Mouse (Mus musculus) kidney, adult 18-20 months (tissue): Measurements from ENCODE around the gene Aco1.

Source experiments
- DNase-seq: peaks from one replicate; pipeline ENCODE4 v3.0.0; 2021

Gene Aco1

DNA sequence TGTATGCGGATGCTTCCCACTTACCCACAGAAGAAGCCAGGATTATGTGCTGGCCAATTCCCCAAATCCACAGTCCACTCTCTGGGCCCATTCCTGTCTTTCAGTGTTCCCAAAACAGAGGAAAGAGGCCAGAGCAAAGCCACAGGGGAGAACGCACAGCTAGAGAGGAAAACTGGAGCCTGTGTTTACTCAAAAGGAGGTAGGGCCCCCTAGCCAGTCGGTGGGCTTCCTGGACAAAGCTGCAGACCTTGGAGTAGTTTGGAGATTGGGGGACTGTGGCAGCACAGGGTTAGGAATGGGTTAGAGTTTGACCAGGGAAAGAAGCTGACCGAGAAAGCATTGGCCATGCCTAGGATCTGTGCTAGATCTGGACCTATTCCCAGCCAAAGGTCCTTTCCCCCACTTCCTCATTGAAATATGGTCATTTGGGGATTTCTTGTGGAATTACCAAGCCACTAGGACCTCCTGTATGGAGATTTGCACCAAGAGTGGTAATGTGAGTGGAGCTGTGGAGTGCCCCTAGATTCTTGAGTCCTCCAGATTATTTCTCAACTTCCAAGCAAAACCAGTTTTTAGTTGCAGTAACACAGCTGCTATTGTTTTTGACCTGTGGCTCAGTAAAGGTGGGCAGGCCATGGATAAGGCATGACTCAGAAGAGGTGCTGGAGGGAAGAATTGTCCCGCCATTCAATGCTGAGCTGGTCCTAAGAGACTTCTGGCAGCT lies 14.8 kb downstream of the Aco1 start:
- DNase-seq = peak; percentile 8

- DNase-seq = no peak
Observed at GRCm38 (mm10) chr4:40158224-40158540, 15.3 kb downstream of the Aco1 start.

- DNase-seq = no peak
Observed at GRCm38 (mm10) chr4:40160591-40161434, 17.9 kb downstream of the Aco1 start.

GRCm38 (mm10) chr4:40163646-40164045 lies 20.8 kb downstream of the Aco1 start:
- no peak for DNase-seq

GRCm38 (mm10) chr4:40171477-40171876 lies 28.6 kb downstream of the Aco1 start:
- no peak for DNase-seq

DNA sequence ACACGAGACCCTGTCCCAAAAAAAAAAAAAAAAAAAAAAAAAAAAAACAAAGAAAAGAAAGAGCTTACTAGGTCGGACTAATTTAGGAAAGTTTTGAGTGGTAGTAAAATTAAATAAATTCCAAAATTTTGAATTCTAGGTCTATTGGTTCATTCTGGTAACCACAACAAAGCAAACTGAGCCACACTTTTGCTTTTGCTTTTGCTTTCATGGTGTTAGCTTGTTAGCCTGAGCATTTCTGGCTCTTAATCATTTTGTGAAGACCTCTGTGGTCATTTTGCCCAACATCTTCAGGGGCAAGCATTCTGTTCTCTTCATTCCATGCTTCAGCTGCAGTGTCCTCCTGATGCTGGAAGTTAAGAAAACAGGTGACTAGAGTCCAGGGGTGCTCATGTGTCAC lies 29.5 kb downstream of the Aco1 start:
- DNase-seq = no peak

DNA sequence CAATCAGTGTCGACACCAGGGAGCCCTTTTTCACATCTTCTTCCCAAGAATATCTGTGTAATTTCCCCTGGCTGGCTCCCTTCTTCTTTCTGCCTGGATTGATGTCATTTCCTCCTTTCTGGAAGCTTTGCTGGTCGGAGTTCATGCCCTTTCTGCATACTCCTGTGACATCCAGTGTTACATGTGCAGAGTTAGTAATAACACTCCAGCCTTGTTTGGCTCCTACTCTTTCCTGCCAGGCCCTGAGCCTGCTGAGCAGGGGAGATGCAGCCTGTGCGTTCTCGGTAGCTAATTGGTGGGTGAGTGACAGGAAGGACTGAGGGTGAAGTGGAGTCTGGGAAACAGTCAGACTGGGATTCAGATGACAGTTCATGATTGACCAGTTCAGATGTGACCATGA lies 31.4 kb downstream of the Aco1 start:
- DNase-seq = no peak

DNA sequence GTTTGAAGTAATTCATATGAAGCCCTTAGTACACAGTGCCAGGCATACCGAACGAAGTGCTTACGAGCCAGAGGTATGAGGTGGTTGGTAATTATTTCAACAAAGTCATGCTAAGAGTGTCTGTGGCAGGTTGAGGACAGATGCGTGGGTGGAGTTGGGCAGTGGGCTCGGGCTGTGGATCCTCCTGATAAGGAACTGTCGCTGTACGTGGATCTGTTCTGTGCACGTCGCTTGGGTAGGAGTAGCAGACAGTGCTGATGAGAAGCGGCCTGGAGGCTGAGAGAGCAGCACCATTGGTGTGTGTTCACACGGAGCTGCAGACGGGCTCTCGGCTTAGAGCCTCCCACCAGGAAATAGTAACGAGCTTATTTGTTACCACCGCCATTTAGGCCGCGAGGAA lies 35.7 kb downstream of the Aco1 start:
- no peak for DNase-seq

DNA sequence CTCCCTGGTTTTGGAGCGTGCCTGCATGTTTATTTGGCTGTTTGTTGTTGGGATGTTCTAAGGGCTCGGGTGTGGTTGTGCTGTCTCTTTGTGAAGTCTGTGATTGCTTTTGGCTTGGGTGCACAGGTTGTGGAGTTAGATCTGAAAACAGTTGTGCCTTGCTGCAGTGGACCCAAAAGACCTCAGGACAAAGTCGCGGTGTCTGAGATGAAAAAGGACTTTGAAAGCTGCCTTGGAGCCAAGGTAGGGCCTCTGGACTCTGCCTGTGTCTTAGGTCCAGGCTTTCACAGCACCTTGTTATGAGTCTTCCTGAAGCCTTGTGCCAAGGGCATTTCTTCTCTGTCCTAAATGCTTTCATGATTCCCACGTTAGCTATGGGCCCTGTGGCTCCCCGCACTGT lies 37.2 kb downstream of the Aco1 start:
- peak; percentile 55 for DNase-seq

DNA sequence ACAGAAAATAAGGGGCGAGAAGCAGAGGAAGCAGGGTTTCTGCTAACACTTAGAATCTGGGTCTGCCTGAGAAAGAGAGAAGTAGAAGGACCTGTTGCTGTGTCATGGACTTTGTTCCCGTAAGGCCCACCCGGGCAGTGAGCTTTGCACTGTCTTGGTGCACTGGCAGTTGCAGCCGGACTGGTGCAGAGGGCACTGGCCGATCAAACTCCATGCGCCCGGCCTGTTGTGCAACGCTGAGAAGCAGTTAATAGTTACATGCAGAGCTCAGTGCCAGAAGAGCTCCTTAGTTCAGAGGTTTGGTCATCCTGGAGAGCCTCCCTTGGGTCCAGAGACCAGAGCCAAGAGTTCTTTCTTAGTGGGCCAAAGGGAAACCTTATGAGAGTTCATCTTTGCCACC lies 38.8 kb downstream of the Aco1 start:
- peak; percentile 86 for DNase-seq

DNA sequence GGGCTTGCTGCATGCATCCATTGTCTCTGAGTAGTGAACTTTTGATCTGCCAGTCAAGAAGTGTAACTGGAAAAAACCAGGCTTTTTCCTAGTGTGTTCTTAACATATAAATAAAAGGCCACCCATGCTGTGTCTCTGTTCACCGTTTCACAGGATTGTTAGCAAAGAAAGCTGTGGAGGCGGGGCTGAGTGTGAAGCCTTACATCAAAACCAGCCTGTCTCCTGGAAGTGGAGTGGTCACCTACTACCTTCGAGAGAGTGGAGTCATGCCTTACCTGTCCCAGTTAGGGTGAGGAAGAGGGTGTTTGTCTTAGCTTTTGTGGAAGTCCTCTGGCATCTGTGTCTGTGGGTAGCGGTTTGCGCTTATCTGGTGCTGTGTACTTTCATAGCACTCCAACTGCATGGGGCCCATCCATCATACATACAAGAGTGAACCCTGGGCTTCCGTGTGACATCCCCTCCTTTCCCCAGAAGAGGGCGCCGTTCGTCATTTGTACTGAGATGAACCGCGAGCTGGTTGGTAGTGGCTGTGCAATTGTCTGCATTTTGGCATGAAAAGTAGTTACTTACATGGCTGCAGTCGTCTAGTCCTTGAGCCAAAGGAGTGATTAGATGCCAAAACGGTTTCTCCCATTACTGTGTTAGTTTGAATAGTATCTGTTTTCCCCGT lies 39.9 kb downstream of the Aco1 start:
- peak; percentile 79 for DNase-seq

GRCm38 (mm10) chr4:40183781-40184180 lies 40.9 kb downstream of the Aco1 start:
- DNase-seq = no peak

DNA sequence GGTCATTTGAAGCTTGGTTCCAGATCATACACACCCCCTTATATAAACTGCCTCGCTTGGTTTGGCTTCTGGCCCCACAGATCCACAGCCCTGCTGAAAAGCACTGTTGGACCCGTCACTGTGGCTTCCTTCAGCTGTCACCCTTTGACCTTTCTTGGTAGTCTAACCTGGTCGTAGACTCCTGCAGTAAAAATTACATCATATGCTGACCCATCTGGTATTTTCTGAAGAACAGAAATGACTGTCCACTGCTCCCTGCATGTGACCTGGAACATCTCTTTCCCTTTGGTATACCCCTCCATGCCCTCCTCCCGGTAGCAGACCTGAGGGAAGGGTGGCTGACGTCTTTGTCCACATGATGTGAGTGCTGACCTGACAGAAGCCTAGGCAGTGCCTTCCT lies 41.6 kb downstream of the Aco1 start:
- DNase-seq = no peak

DNA sequence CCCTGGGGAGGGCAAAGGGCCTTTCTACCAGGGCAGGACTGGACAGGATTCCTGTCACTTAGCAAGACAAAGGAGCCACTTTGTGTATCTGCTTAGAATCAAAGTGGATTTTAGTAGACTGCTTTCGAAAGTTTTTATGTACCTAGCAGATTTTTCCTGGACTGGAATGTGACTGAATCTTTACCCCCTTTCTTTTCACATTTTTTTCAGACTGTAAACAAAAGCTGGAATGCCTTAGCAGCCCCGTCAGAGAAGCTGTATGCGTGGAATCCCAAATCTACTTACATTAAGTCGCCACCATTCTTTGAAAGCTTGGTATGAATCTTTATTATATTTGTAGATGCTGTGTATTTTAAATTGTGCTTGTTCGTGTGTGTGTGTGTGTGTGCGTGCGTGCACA lies 45.1 kb downstream of the Aco1 start:
- DNase-seq = no peak

DNA sequence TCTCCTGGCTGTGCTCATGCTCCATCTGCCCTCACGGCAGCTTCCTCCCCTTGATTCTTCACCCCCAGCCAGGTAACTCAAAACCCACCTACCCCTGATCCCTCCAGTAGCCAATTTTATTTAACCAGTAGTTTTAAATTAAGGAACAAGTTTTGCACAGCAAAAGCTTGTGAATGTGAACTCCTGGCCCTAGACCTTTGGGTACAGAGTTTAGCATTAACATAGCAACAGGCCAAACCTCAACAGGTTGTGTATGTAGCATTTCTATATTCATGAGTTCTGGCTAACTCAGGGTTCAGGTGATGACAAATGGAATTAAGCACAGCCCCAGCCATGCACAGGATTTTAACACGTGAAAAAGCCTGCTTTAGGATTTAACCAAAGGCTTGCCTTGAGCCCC lies 49.4 kb downstream of the Aco1 start:
- DNase-seq = no peak

DNA sequence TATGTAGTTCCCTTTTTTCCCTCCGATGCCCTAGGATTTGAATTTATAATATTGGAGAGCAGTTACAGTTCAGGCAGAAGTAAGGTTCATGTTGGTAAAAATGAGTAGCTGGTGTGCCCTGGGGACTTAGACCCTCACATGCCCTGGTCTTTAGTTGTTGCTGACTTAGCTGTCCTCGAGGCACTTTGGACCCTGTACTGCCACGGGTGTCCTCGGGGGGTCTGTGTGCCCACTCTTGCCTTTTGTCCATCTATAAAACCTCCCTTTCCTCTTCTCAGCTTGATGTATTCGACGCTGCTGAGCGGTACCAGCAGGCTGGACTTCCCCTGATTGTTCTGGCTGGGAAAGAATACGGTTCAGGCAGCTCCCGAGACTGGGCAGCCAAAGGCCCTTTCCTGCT lies 50.6 kb downstream of the Aco1 start:
- no peak for DNase-seq

DNA sequence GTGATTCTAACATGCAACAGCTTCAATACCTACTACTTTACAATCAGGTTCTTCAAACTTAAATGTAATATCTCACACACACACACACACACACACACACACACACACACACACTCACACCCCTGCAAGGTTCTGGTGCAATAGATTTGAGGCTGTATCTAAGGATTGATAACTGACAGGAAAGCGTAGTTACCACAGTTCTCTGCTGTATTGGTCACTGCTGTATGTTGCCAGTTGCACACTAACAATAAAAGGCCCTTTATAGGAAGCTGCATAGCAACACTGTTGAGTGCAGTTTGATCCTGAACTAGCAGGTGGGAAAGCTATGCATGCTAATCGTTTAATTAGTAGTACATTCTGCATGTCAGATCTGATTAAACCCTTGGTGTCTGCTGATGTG lies 52.5 kb downstream of the Aco1 start:
- no peak for DNase-seq

DNA sequence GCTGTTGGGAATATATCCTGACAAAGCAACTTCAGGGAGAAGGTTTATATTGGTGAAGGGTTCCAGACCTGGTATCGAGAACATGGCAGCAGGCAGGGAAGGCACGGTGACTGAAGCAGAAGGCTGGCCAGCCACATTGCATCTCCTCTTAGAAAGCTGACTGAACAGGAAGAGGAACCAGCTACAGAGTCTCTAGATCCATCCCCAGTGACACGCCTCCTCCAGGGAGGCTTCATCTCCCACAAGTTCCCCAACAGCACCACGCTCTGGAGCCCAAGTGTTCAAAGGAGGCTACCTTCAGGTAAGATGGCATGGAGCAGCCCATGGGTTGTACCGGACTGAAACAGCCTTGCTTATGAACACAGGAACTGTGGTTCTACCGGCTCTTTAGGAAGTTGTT lies 59.3 kb downstream of the Aco1 start:
- DNase-seq = no peak

- no peak for DNase-seq
Observed at GRCm38 (mm10) chr4:40204374-40204773, 61.5 kb downstream of the Aco1 start.

DNA sequence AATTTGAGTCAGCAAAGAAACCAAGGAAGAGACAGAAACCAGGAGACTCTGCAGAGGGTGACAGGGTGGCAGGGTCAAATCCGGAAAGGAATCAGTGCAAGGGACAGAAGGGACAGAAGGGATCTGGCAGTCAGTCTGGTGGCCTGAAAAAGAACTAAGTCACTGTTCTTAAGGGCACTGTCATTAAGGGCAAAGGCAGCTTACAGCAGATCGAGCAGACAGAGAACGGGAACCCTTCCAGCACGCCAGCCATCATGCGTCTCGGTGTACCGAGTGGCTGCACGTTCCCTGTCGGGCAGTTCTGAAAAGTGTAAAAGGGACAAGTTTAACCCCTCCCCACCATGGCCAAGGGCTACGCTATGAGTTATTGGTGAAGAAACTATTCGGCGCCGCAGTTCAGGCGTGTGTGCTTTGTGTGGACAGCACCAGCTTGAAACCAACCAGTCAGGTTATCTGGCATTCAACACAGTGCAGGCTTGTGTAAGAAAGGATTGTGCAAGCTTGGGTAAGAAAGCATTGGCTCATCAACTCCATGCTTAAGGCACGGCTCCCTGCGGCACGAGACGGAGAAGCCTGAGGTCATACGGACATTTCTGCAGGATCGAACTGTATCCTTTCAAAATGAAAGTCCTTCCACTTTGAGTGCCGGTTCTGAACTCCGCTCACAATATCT lies 62.5 kb downstream of the Aco1 start:
- no peak for DNase-seq

GRCm38 (mm10) chr4:40207701-40208100 lies 64.8 kb downstream of the Aco1 start:
- no peak for DNase-seq

DNA sequence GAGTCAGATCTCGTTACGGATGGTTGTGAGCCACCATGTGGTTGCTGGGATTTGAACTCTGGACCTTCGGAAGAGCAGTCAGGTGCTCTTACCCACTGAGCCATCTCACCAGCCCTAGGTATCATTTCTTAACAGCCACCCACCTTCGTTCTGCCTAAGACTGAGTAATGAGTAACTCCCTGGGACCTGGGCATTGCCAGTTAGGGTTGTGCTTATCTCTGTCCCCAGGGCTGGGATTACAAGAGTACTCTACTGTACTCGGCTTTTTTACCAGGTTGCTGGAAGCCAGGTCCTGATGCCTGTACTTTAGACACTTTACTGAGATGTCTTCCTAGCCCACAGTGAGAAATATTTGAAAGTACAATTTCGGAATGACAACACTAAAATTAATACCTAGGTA lies 69.3 kb downstream of the Aco1 start:
- no peak for DNase-seq

- no peak for DNase-seq
Observed at GRCm38 (mm10) chr4:40217910-40218309, 75.0 kb downstream of the Aco1 start.

GRCm38 (mm10) chr4:40218382-40218781 lies 75.5 kb downstream of the Aco1 start:
- no peak for DNase-seq
